Mouse (Mus musculus): ENCODE results near the gene Lhfpl5.

GRCm38 (mm10) chr17:28532557-28532956 is 42.9 kb upstream of the Lhfpl5 start:
- TF ChIP-seq CTCF (IDR thresholded peaks at IDR 0.05; ENCODE audit: borderline replicate concordance, insufficient read depth, low read depth, low read length) (no peak), POLR2A (IDR thresholded peaks at IDR 0.05; ENCODE audit: borderline replicate concordance, insufficient read depth, low read length) (no peak)
